Mouse (Mus musculus) neural tube, embryonic 13.5 days (tissue): ENCODE data around the gene Psmg1. TPM values are rescaled to one million over a fixed set of nuclear protein-coding genes. Genes with fewer than 3 reads are reported as not detected.

Experiments used
- microRNA-seq: library from miRNA; unstranded; fragments of <30 nt; microRNA quantifications from one replicate; pipeline ENCODE4, GENCODE M21; 2016
- polyA plus RNA-seq: library from polyadenylated mRNA; unstranded; fragments of >200 nt; fragmentation: Nextera tagmentation; extraction: Ambion mirVana; gene quantifications from 2 replicates; pipeline ENCODE4 v1.2.1, GENCODE M21; 2015

Psmg1 gene
- polyA plus RNA-seq, 1 experiment from 2014 or later: 63.6 TPM

Small RNA genes within 50 kb of the gene (microRNA-seq; reads per million reads assigned to microRNA genes)
- not detected for gene Gm27833

Other genes starting within 250 kb of the Psmg1 start
- gene Brwd1, start 91.6 kb upstream of the Psmg1 start, polyA plus RNA-seq: 249 and 258 TPM in 2 replicates
- 441 and 519 TPM in 2 replicates for gene Hmgn1, start 136.8 kb upstream of the Psmg1 start, polyA plus RNA-seq
- 157 and 162 TPM in 2 replicates for gene Wrb, start 154.4 kb upstream of the Psmg1 start, polyA plus RNA-seq
- gene Lca5l, start 201.3 kb upstream of the Psmg1 start, polyA plus RNA-seq: 1.6 TPM in 2 replicates
- 3.0 and 4.6 TPM in 2 replicates for gene Sh3bgr, start 209.5 kb upstream of the Psmg1 start, polyA plus RNA-seq
- gene B3galt5, start 244.8 kb upstream of the Psmg1 start, polyA plus RNA-seq: 2.3 and 3.0 TPM in 2 replicates